Mouse (Mus musculus) midbrain, embryonic 15.5 days (tissue): ENCODE data around the gene Hnf1b. TPM values are rescaled to one million over a fixed set of nuclear protein-coding genes. Genes with fewer than 3 reads are reported as not detected.

Experiments
- ATAC-seq: fragments of 200-750 bp; cut with Nextera tagmentation; replicated peaks from 2 replicates; pipeline ENCODE4 v1.8.0; 2017; ENCODE audit warnings: moderate TSS enrichment
- H3K27ac ChIP-seq: fragments of 300-500 bp; sonication (generic); 2 replicates; pipeline ENCODE4 v1.5.1; 2015; ENCODE audit warnings: mild to moderate bottlenecking, inconsistent platforms
- H3K27me3 ChIP-seq: fragments of 300-500 bp; sonication (generic); replicated peaks from 2 replicates; pipeline ENCODE4 v1.6.1; 2015; ENCODE audit warnings: inconsistent platforms
- H3K36me3 ChIP-seq: fragments of 300-500 bp; sonication (generic); replicated peaks from 2 replicates; pipeline ENCODE4 v1.6.1; 2015; ENCODE audit warnings: inconsistent platforms
- H3K4me1 ChIP-seq: fragments of 300-500 bp; sonication (generic); 2 replicates; pipeline ENCODE4 v1.6.1; 2015; ENCODE audit warnings: inconsistent platforms
- H3K4me2 ChIP-seq: fragments of 300-500 bp; sonication (generic); 2 replicates; pipeline ENCODE4 v1.6.1; 2015; ENCODE audit warnings: inconsistent platforms, mild to moderate bottlenecking, moderate library complexity
- H3K4me3 ChIP-seq: fragments of 300-500 bp; sonication (generic); 2 replicates; pipeline ENCODE4 v1.5.1; 2015; ENCODE audit warnings: mild to moderate bottlenecking, inconsistent platforms
- H3K9ac ChIP-seq: fragments of 300-500 bp; sonication (generic); 2 replicates; pipeline ENCODE4 v1.6.1; 2015; ENCODE audit warnings: mild to moderate bottlenecking, inconsistent platforms
- H3K9me3 ChIP-seq: fragments of 300-500 bp; sonication (generic); 2 replicates; pipeline ENCODE4 v1.6.1; 2016; ENCODE audit warnings: inconsistent platforms
- WGBS: fragments of 180-500 bp; shearing (Covaris S2); methylation state at CpG from one replicate; pipeline ENCODE4 v1.1.7; 2015; ENCODE audit warnings: mixed read lengths; 5-methylcytosine and 5-hydroxymethylcytosine counted together
- polyA plus RNA-seq: library from polyadenylated mRNA; unstranded; fragments of >200 nt; fragmentation: Nextera tagmentation; extraction: Ambion mirVana; gene quantifications from 2 replicates; pipeline ENCODE4 v1.2.1, GENCODE M21; 2015

Hnf1b gene
- polyA plus RNA-seq, 1 experiment from 2014 or later, result 0.15 TPM

GRCm38 (mm10) chr11:83922600-83922999 is 72.7 kb downstream of the Hnf1b start:
- no peak overlapping the region for H3K27ac ChIP-seq
- no peak overlapping the region for H3K4me3 ChIP-seq
- no peaks in the 10 kb centered on the region for H3K9me3 ChIP-seq
- ATAC-seq, result no peak
- no peaks in the 10 kb centered on the region for H3K36me3 ChIP-seq
- WGBS, result 70% methylated on average over 2 of the region's 2 CpGs
- no peak overlapping the region for H3K4me2 ChIP-seq
- H3K4me1 ChIP-seq, result no peaks in the 10 kb centered on the region
- H3K9ac ChIP-seq, result no peak overlapping the region
- H3K27me3 ChIP-seq, result no peaks in the 10 kb centered on the region

- H3K9me3 ChIP-seq, result no peaks in the 10 kb centered on the region
- no peaks in the 10 kb centered on the region for H3K4me1 ChIP-seq
- H3K27ac ChIP-seq, result no peak overlapping the region
- no peak overlapping the region for H3K4me2 ChIP-seq
- H3K9ac ChIP-seq, result no peak overlapping the region
- no peaks in the 10 kb centered on the region for H3K27me3 ChIP-seq
- H3K4me3 ChIP-seq, result no peak overlapping the region
- no peaks in the 10 kb centered on the region for H3K36me3 ChIP-seq
- ATAC-seq, result no peak
- 59% methylated on average over 3 of the region's 3 CpGs for WGBS
These were observed 77.2 kb downstream of the Hnf1b start for GRCm38 (mm10) chr11:83927097-83927496.

DNA sequence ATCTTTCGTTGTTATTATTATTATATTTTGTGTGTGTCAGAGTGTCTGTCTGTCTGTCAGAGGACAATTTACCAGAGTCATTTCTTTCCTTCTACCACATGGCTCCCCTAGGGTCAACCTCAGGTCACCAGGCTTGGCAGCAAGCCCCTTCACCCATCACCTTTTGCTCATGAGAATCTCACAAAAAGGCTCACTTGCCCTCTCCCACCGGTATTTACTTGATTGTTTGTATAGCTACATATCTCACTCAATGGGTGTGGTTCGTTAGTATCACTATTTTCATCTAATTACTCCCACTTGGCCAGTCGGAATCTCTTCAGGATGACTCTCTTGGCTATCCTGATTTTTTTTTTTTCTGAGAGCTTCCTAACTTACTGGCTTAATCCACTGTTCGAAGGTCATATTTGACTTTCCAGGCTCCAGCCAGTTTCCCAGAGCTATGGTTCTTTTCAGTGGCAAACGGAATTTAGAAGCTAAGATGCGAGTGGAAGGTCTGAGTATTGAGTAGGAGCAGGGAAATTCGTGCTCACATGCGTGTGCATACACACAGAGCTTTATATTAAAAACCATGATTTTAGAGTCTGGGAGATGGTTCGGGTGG is 82.7 kb downstream of the Hnf1b start:
- H3K36me3 ChIP-seq, result no peaks in the 10 kb centered on the region
- ATAC-seq, result no peak
- WGBS, result 80% methylated on average over 10 of the region's 10 CpGs

GRCm38 (mm10) chr11:83933376-83933775 is 83.5 kb downstream of the Hnf1b start:
- H3K9ac ChIP-seq, result no peak overlapping the region

More for the DNA sequence above, 82.7 kb downstream of the Hnf1b start:
- no peaks in the 10 kb centered on the region for H3K4me1 ChIP-seq
- H3K4me3 ChIP-seq, result no peak overlapping the region
- H3K9ac ChIP-seq, result no peak overlapping the region
- no peaks in the 10 kb centered on the region; the same call in 1 of the 2 replicates for H3K27me3 ChIP-seq
- no peak overlapping the region for H3K27ac ChIP-seq
- no peaks in the 10 kb centered on the region for H3K9me3 ChIP-seq
- H3K4me2 ChIP-seq, result no peak overlapping the region

DNA sequence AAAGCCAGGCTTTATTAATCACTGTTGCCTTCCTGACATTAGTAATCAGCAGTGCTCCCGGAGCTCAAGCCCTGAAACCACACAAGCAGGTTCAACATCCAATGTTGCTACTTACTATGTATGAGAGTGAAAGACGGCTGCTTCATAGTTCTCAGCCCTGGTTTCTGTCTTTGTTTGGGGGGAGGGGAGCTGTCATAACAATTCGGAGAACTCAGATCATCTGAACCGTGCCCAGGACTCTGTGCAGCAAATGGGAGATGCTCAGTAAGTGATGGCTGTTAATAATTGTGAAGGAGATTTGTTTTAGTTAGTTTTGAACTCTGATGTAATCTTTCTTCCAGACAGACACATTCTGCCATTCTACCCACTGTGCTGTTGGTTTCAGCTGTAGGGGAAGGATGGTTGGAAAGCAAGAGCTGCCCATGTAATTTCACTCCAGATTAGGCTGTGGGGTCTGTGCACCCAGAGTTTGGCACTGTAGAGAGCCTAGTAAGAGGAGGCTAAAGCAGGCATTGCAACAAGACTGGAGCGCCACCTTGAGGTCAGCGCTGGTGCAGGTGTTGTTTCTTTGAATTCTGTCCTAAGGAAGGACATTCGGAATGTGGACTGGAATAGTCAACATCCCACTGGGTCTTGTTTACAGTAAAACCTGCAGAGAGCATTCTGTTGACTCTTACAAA is 86.3 kb downstream of the Hnf1b start:
- Histone ChIP-seq H3K4me3 (no peak overlapping the region), H3K27me3 (peaks cover 9% of the 10 kb centered on the region), H3K9ac (no peak overlapping the region), H3K4me2 (no peak overlapping the region), H3K27ac (no peak overlapping the region), H3K9me3 (no peaks in the 10 kb centered on the region), H3K4me1 (no peaks in the 10 kb centered on the region), H3K36me3 (no peaks in the 10 kb centered on the region)
- no peak for ATAC-seq
- WGBS, result 17% methylated on average over 7 of the region's 7 CpGs

More at GRCm38 (mm10) chr11:83933376-83933775, 83.5 kb downstream of the Hnf1b start:
- no peak for ATAC-seq
- H3K36me3 ChIP-seq, result no peaks in the 10 kb centered on the region
- H3K9me3 ChIP-seq, result no peaks in the 10 kb centered on the region
- H3K4me3 ChIP-seq, result no peak overlapping the region
- H3K27ac ChIP-seq, result no peak overlapping the region
- peaks cover 5% of the 10 kb centered on the region; the same call in 1 of the 2 replicates for H3K27me3 ChIP-seq
- no peak overlapping the region for H3K4me2 ChIP-seq
- 91% methylated on average over 4 of the region's 4 CpGs for WGBS
- no peaks in the 10 kb centered on the region for H3K4me1 ChIP-seq

DNA sequence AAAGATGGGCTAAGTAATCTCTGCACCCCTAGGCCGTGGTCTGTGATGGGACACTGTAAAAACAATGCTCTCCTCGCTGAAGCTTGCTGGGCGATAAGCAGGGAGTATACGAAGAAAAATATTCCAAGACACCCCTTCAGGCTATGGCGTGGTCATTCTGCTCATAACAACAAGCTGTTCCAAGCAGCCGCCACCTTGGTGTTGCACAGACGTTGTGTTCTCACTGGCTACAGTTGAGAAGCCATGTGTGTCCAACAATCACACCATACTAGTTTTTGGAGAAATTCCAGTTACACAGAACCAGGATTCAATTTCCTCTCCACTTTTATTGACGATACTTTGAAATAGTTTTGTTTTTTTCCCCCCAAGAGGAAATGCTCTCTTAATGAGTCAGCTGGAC is 88.7 kb downstream of the Hnf1b start:
- no peak overlapping the region for H3K4me2 ChIP-seq
- H3K9me3 ChIP-seq, result no peaks in the 10 kb centered on the region
- H3K27me3 ChIP-seq, result peaks cover 9% of the 10 kb centered on the region
- H3K4me3 ChIP-seq, result no peak overlapping the region
- no peak overlapping the region for H3K9ac ChIP-seq
- peaks cover 11% of the 10 kb centered on the region for H3K4me1 ChIP-seq
- no peak overlapping the region for H3K27ac ChIP-seq
- H3K36me3 ChIP-seq, result no peaks in the 10 kb centered on the region; the same call in 1 of the 2 replicates
- WGBS, result 84% methylated on average over 8 of the region's 8 CpGs
- ATAC-seq, result no peak

DNA sequence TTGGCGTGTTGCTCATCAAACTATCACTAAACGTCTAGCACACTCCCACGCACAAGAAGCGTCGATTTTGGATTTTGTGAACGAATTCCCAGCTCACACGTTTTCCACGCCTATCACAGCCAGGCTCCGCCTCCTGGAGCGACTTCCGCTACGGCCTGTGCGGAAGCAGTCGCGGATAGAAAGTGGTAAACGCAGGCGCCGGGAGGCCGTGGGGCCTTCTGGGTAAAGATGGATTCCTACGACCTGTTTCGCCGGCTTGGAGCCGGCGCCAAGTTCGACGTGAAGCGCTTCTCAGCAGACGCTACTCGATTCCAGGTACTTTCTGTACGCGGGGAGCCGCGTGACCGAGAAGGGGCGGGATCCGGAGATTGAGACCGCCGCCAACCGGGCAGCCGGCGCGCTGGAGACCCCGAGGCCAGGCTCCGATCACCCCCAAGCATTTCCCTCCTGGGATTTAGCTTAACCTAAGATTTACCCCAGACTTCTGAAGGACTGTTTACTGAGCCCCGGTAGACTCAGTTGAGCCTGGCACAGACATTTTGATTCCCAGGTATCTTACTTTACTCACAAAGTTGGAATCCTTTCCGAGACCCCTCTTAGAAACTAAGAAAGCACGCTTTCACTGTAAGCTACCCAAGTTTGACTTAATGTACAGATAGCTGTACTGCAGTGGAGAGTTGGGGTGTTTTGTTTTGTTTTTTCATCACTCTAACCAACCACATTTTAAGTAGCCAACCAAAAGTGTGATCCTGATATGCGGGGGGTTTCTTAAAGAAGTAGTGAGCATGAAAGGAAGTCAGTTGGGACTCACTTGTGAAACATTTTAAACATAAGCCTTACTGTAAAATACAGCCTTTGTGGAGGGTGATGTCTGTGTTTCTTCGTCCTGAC is 92.3 kb downstream of the Hnf1b start, which contains the start of gene Ddx52:
Ddx52 (plus strand) TSS at position 113 of the 891 bp plus-strand sequence.
- Histone ChIP-seq H3K4me1 (peaks cover 11% of the 10 kb centered on the region), H3K36me3 (peaks cover 28% of the 10 kb centered on the region), H3K27me3 (peaks cover 9% of the 10 kb centered on the region), H3K4me3 (peak within 1 kb of the TSS; percentile 89), H3K4me2 (peak within 1 kb of the TSS; percentile 65), H3K9me3 (no peaks in the 10 kb centered on the region), H3K9ac (peak within 1 kb of the TSS; percentile 63), H3K27ac (peak within 1 kb of the TSS; percentile 72)
- peak; percentile 96 for ATAC-seq
- WGBS, result 1% methylated on average over 49 of the region's 49 CpGs

Other genes with a start within 250 kb of the Hnf1b start
- gene Rpl9-ps1, start 204.4 kb upstream of the Hnf1b start, polyA plus RNA-seq, result not detected in 2 replicates
- gene Ccl3, start 200.7 kb upstream of the Hnf1b start, polyA plus RNA-seq, result 1.3 and 1.6 TPM in 2 replicates
- 0.56 TPM in 1 of 2 replicates, not detected in the other for gene Ccl4, start 187.5 kb upstream of the Hnf1b start, polyA plus RNA-seq
- gene Wfdc17, start 146.1 kb upstream of the Hnf1b start, polyA plus RNA-seq, result 0.35 and 0.96 TPM in 2 replicates
- not detected in 2 replicates for gene Wfdc18, start 141.0 kb upstream of the Hnf1b start, polyA plus RNA-seq
- not detected in 2 replicates for gene Wfdc21, start 103.1 kb upstream of the Hnf1b start, polyA plus RNA-seq
- gene Heatr6, start 96.4 kb upstream of the Hnf1b start, polyA plus RNA-seq, result 41.0 and 42.3 TPM in 2 replicates
- gene Ddx52, start 92.0 kb downstream of the Hnf1b start, polyA plus RNA-seq, result 21.5 and 22.7 TPM in 2 replicates
- gene Synrg, start 114.4 kb downstream of the Hnf1b start, polyA plus RNA-seq, result 29.9 and 33.1 TPM in 2 replicates
- gene Dusp14, start 219.2 kb downstream of the Hnf1b start, polyA plus RNA-seq, result 11.0 TPM in 2 replicates